Mouse (Mus musculus): ENCODE results near the gene Zfp955a. TPM values are rescaled to one million over a fixed set of nuclear protein-coding genes. Genes with fewer than 3 reads are reported as not detected.
"Not testable (repeated sequence)": the region's sequence is repeated elsewhere in the genome, so short reads cannot be mapped to it uniquely, and the experiment has no call there.

The Zfp955a gene
- 9.8 and 12.1 TPM in 2 replicates for total RNA-seq (2015)
- 11.4 and 12.2 TPM in 2 replicates for total RNA-seq (2017)

DNA sequence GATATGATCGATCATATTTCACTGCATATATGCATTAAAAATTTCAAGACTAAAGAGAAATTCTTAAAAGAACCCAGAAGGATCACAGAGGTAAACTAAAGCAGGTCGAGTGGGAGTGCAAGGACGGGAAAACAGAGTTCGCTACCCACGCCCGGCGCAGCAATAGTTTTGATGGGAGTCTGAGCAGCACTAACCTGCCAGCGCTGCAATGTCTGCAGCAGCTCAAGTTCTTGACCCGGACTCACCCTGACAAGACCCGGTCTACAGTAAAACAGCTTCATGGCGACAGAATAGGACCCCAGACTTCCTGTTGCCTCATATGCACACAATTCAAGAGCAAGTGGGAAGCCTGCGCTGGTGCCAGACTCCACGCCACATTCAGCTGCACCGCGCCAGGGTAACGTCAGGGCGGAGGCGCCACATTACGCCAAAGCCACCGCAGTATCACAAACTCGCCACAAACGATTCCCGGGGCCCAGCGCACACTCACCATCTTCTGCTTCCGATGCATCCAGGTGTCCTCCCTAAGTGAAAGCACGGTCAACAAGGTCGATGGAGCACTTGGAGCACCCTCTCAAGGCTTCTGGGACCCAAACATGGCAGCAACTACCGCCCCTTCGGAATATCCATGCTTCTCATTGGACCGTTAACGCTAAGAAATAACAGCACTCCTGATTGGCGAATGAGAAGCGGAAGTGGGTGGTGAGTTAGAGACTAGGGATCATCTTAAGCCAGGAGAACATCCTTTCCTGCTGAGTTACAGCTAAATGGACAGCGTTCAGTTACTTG lies at the start of gene Zfp955a:
TSS of gene Zfp955a (minus strand) at position 616 of the 789 bp plus-strand sequence.
- peak; percentile 99 for ATAC-seq (ENCODE audit: poor library complexity, severe bottlenecking)

DNA sequence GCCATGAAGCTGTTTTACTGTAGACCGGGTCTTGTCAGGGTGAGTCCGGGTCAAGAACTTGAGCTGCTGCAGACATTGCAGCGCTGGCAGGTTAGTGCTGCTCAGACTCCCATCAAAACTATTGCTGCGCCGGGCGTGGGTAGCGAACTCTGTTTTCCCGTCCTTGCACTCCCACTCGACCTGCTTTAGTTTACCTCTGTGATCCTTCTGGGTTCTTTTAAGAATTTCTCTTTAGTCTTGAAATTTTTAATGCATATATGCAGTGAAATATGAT lies 34.9 kb upstream of the Zfp955a start:
- not testable (repeated sequence) for ATAC-seq (ENCODE audit: poor library complexity, severe bottlenecking)

DNA sequence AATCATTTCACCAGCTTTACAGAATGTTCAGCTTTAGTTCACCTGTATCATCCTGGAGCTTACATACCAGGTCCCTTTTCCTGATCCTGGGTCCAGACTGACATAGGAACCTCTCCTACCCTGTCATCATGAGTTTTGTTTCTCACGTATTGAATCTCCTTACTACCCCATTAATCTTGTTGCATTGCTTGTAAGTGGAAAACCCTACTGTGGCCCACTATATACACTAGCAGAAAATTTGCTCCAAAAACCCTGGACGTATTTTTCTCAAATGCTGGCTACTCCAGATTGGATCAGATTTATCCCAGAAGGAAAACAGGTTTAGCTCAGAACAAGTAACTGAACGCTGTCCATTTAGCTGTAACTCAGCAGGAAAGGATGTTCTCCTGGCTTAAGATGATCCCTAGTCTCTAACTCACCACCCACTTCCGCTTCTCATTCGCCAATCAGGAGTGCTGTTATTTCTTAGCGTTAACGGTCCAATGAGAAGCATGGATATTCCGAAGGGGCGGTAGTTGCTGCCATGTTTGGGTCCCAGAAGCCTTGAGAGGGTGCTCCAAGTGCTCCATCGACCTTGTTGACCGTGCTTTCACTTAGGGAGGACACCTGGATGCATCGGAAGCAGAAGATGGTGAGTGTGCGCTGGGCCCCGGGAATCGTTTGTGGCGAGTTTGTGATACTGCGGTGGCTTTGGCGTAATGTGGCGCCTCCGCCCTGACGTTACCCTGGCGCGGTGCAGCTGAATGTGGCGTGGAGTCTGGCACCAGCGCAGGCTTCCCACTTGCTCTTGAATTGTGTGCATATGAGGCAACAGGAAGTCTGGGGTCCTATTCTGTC lies 34.3 kb upstream of the Zfp955a start, which contains the start of gene Zfp955b:
TSS of gene Zfp955b (plus strand) at position 506 of the 837 bp plus-strand sequence.
- peak; percentile 99 for ATAC-seq (ENCODE audit: poor library complexity, severe bottlenecking)

- no peak for ATAC-seq (ENCODE audit: poor library complexity, severe bottlenecking)
Measured at GRCm38 (mm10) chr17:33268907-33269306, 14.0 kb upstream of the Zfp955a start.

DNA sequence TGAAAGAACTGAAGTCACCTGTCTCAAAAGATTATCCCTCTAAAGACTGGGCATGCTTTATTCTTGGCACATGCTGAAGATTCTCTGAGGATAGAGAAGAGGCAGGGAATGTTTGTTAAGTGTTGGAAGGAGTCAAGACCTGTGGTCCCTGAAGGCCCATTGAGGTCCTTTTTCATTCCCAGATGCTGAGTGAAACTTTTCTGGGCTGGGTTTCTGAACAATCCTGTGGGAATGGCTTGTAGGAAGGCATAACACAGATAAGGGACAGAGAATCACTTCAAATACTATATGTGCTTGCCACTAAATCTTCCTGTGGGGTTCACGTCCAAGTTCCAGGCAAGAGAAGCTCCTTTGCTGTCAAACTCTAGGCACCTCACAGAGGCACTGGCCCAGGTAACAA lies 9.4 kb upstream of the Zfp955a start, which contains the start of gene Olfr63:
TSS of gene Olfr63 (plus strand) at position 301 of the 400 bp plus-strand sequence.
- ATAC-seq (ENCODE audit: poor library complexity, severe bottlenecking), result no peak

- ATAC-seq (ENCODE audit: poor library complexity, severe bottlenecking), result not testable (repeated sequence)
Measured at GRCm38 (mm10) chr17:33255319-33255657, 343 bp upstream of the Zfp955a start.

GRCm38 (mm10) chr17:33236646-33237045 lies 18.3 kb downstream of the Zfp955a start:
- ATAC-seq (ENCODE audit: poor library complexity, severe bottlenecking), result not testable (repeated sequence)

DNA sequence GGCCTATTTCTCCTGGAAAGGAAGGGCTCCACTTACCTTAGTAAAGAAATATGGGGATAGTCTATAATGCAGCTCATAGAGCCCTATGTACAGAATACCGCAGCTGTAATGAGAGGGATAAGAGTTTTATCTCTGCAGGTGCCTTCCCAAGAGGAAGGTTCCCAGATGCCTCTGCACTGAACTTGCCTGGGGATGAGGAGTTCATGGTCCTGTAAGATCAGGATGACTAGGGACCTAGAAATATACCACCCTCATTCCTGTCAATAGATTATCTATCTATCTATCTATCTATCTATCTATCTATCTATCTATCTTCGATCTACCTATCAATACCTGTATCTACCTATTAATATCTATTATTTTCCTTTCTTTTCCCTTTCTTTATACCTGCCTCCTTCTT lies 33.4 kb downstream of the Zfp955a start, which contains the start of gene Olfr1564:
TSS of gene Olfr1564 (minus strand) at position 101 of the 400 bp plus-strand sequence.
- no peak for ATAC-seq (ENCODE audit: poor library complexity, severe bottlenecking)

DNA sequence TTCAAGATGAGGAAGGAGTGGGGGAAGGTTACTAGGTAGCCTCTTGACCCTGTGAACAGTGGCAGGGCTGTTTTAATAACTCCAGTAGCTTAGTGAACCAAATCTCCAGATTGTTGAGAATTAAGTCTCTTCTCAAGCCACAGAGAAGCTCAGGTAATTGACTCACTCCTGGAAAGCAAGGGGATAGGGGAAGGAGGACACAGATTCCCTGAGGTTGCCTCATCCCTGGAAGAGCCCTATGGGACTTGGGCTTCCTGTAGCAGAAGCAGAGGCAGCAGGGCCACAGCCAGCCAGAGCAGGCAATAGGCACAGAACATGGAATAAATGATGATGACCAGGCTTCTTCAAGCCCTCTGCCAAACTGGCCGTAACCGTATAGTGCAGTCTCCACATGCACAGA lies 63.9 kb downstream of the Zfp955a start, which contains the start of gene Olfr239:
TSS of gene Olfr239 (plus strand) at position 301 of the 400 bp plus-strand sequence.
- ATAC-seq (ENCODE audit: poor library complexity, severe bottlenecking), result not testable (repeated sequence)

Other genes starting within 250 kb of the Zfp955a start
- gene Zfp763, start 221.7 kb downstream of the Zfp955a start, total RNA-seq (2015), result 3.8 and 4.0 TPM in 2 replicates
- 3.0 and 3.6 TPM in 2 replicates for gene Zfp763, start 221.7 kb downstream of the Zfp955a start, total RNA-seq (2017)
- not detected in 2 replicates for gene 4921501E09Rik, start 187.1 kb downstream of the Zfp955a start, total RNA-seq (2015)
- not detected in 2 replicates for gene 4921501E09Rik, start 187.1 kb downstream of the Zfp955a start, total RNA-seq (2017)
- 3.8 and 4.0 TPM in 2 replicates for gene Zfp563, start 165.8 kb downstream of the Zfp955a start, total RNA-seq (2015)
- gene Zfp563, start 165.8 kb downstream of the Zfp955a start, total RNA-seq (2017), result 2.8 and 2.9 TPM in 2 replicates
- not detected in 2 replicates for gene Morc2b, start 115.5 kb downstream of the Zfp955a start, total RNA-seq (2015)
- gene Morc2b, start 115.5 kb downstream of the Zfp955a start, total RNA-seq (2017), result not detected in 2 replicates
- gene Olfr55, start 86.7 kb downstream of the Zfp955a start, total RNA-seq (2015), result not detected in 2 replicates
- gene Olfr55, start 86.7 kb downstream of the Zfp955a start, total RNA-seq (2017), result not detected in 2 replicates
- gene Olfr239, start 63.8 kb downstream of the Zfp955a start, total RNA-seq (2015), result not detected in 2 replicates
- not detected in 2 replicates for gene Olfr239, start 63.8 kb downstream of the Zfp955a start, total RNA-seq (2017)
- gene Olfr1564, start 33.5 kb downstream of the Zfp955a start, total RNA-seq (2015), result not detected in 2 replicates
- gene Olfr1564, start 33.5 kb downstream of the Zfp955a start, total RNA-seq (2017), result not detected in 2 replicates
- gene Olfr63, start 9.5 kb upstream of the Zfp955a start, total RNA-seq (2015), result 0.05 TPM in 1 of 2 replicates, not detected in the other
- gene Olfr63, start 9.5 kb upstream of the Zfp955a start, total RNA-seq (2017), result not detected in 2 replicates
- 4.1 and 5.3 TPM in 2 replicates for gene Zfp955b, start 34.4 kb upstream of the Zfp955a start, total RNA-seq (2015)
- gene Zfp955b, start 34.4 kb upstream of the Zfp955a start, total RNA-seq (2017), result 5.7 and 6.4 TPM in 2 replicates
- gene Zfp81, start 103.7 kb upstream of the Zfp955a start, total RNA-seq (2015), result 10.7 and 17.8 TPM in 2 replicates
- gene Zfp81, start 103.7 kb upstream of the Zfp955a start, total RNA-seq (2017), result 9.9 and 12.4 TPM in 2 replicates
- 25.0 and 29.8 TPM in 2 replicates for gene Zfp101, start 139.5 kb upstream of the Zfp955a start, total RNA-seq (2015)
- 38.4 and 47.9 TPM in 2 replicates for gene Zfp101, start 139.5 kb upstream of the Zfp955a start, total RNA-seq (2017)
- gene Actl9, start 177.8 kb upstream of the Zfp955a start, total RNA-seq (2015), result not detected in 2 replicates
- gene Actl9, start 177.8 kb upstream of the Zfp955a start, total RNA-seq (2017), result not detected in 2 replicates

All from megakaryocyte, adult 5-6 weeks (primary cell).